Mouse (Mus musculus) CH12.LX (cell line): Measurements from ENCODE around the gene Kif22. TPM values are rescaled to one million over a fixed set of nuclear protein-coding genes. Genes with fewer than 3 reads are reported as not detected.

Experiments
- DNase-seq: peaks from one replicate; pipeline ENCODE4 v3.0.0-alpha.2; 2013; ENCODE audit errors: extremely low read depth
- H3K27ac ChIP-seq: 2 replicates; pipeline ENCODE4 v1.5.1; 2012; ENCODE audit warnings: low read depth, mild to moderate bottlenecking, control low read depth, moderate library complexity; ENCODE audit not compliant: insufficient read depth
- H3K27me3 ChIP-seq: replicated peaks from 2 replicates; pipeline ENCODE3; 2012; ENCODE audit warnings: inconsistent platforms
- H3K36me3 ChIP-seq, 2 experiments: replicated peaks in 1 of 2; 2 replicates each; pipeline versions ENCODE3 to v1.6.1; 2012; ENCODE audit warnings: inconsistent platforms in 1 of 2, low read length in 1 of 2, mild to moderate bottlenecking in 1 of 2, mixed read lengths in 1 of 2, moderate library complexity in 1 of 2; ENCODE audit not compliant: control insufficient read depth in 1 of 2, insufficient read depth in 1 of 2
- H3K4me1 ChIP-seq, 2 experiments: 2 replicates each; pipeline ENCODE4 v1.6.1; 2012; ENCODE audit warnings: inconsistent platforms in 1 of 2, moderate library complexity in 1 of 2; ENCODE audit not compliant: insufficient read depth in 2 of 2, control insufficient read depth in 1 of 2
- H3K4me2 ChIP-seq: 2 replicates; pipeline ENCODE4 v1.6.1; 2012; ENCODE audit warnings: low read depth, mild to moderate bottlenecking, control low read depth; ENCODE audit not compliant: poor library complexity, insufficient read depth, severe bottlenecking
- H3K4me3 ChIP-seq, 3 experiments: fragments of 150-350 bp in 1 of 3; sonication (generic) in 1 of 3; replicated peaks in 1 of 3; 2 replicates each; pipeline versions ENCODE3 to v1.5.1; 2011 to 2012; ENCODE audit warnings: low read depth in 2 of 3, low read length in 2 of 3, mild to moderate bottlenecking in 2 of 3, moderate library complexity in 2 of 3, control low read depth in 1 of 3, improper control_type of control experiment in 1 of 3, inconsistent platforms in 1 of 3, mixed read lengths in 1 of 3; ENCODE audit not compliant: poor library complexity in 1 of 3
- H3K79me2 ChIP-seq: replicated peaks from 2 replicates; pipeline ENCODE4 v1.6.1; 2012; ENCODE audit warnings: mild to moderate bottlenecking, moderate library complexity; ENCODE audit not compliant: control insufficient read depth, poor library complexity, insufficient read depth, severe bottlenecking; ENCODE audit errors: extremely low read depth
- H3K9ac ChIP-seq: 2 replicates; pipeline ENCODE4 v1.6.1; 2012; ENCODE audit warnings: low read depth, mild to moderate bottlenecking, control low read depth, moderate library complexity; ENCODE audit not compliant: insufficient read depth
- H3K9me3 ChIP-seq: replicated peaks from 2 replicates; pipeline ENCODE3; 2012; ENCODE audit warnings: low read length, inconsistent platforms, mixed read lengths
- E2F4 ChIP-seq: IDR thresholded peaks from 2 replicates; pipeline ENCODE4 v1.6.1; 2011; ENCODE audit warnings: low read depth, low read length, improper control_type of control experiment; ENCODE audit not compliant: insufficient replicate concordance
- ETS1 ChIP-seq: conservative IDR thresholded peaks from 2 replicates; pipeline ENCODE4 v1.6.1; 2012; ENCODE audit warnings: low read depth, mild to moderate bottlenecking, inconsistent platforms, low read length, improper control_type of control experiment, moderate library complexity
- JUND ChIP-seq: conservative IDR thresholded peaks from 2 replicates; pipeline ENCODE4 v1.6.1; 2011; ENCODE audit warnings: low read depth, low read length, improper control_type of control experiment
- MAZ ChIP-seq: IDR thresholded peaks from 2 replicates; pipeline ENCODE4 v1.6.1; 2012; ENCODE audit warnings: low read depth, mild to moderate bottlenecking, inconsistent platforms, low read length, improper control_type of control experiment, moderate library complexity
- MEF2A ChIP-seq: IDR thresholded peaks from 2 replicates; pipeline ENCODE4 v1.6.1; 2014; ENCODE audit warnings: low read depth, mild to moderate bottlenecking, inconsistent platforms, low read length, improper control_type of control experiment, borderline replicate concordance
- MXI1 ChIP-seq: IDR thresholded peaks from 2 replicates; pipeline ENCODE4 v1.6.1; 2011; ENCODE audit warnings: mild to moderate bottlenecking, low read depth, low read length, improper control_type of control experiment
- PAX5 ChIP-seq: IDR thresholded peaks from 2 replicates; pipeline ENCODE4 v1.6.1; 2012; ENCODE audit warnings: low read length, inconsistent platforms, mixed read lengths
- POLR2A ChIP-seq: IDR thresholded peaks from 2 replicates; pipeline ENCODE4 v1.6.1; 2011; ENCODE audit warnings: low read depth, mild to moderate bottlenecking, improper control_type of control experiment, low read length
- POLR2AphosphoS2 ChIP-seq: IDR thresholded peaks from 2 replicates; pipeline ENCODE4 v1.6.1; 2011; ENCODE audit warnings: low read depth, low read length, improper control_type of control experiment
- TBP ChIP-seq: conservative IDR thresholded peaks from 2 replicates; pipeline ENCODE4 v1.6.1; 2011; ENCODE audit warnings: low read depth, low read length, improper control_type of control experiment
- ZKSCAN1 ChIP-seq: IDR thresholded peaks from 2 replicates; pipeline ENCODE4 v1.6.1; 2012; ENCODE audit warnings: low read depth, inconsistent platforms, low read length, improper control_type of control experiment, borderline replicate concordance
- ZMIZ1 ChIP-seq: IDR thresholded peaks from 2 replicates; pipeline ENCODE4 v1.6.1; 2012; ENCODE audit warnings: low read depth, mild to moderate bottlenecking, inconsistent platforms, low read length, improper control_type of control experiment
- dilution Hi-C: fragments of 300-500 bp; cut with MboI; formaldehyde crosslinking; loops from 2 replicates; pipeline ENCODE4 v1.14.3; 2020; ENCODE audit warnings: low sequenced_read_pairs; ENCODE audit not compliant: extremely low pct_unique_long_range_greater_than_20kb, extremely low pct_ligation_motif_present
- in situ Hi-C: fragments of 300-500 bp; cut with MboI; formaldehyde crosslinking; loops from 3 replicates; pipeline ENCODE4 v1.14.3; 2019; ENCODE audit warnings: low sequenced_read_pairs, low pct_ligation_motif_present, low pct_unique_long_range_greater_than_20kb, mixed read lengths
- polyA plus RNA-seq: library from polyadenylated mRNA; unstranded; fragments of >175 nt; gene quantifications from 2 replicates; pipeline ENCODE4 v1.2.1, GENCODE M21; 2012; ENCODE audit warnings: low read depth; ENCODE audit not compliant: insufficient read length
- total RNA-seq, 2 experiments: library from RNA; depleted of rRNA; stranded (reverse); fragments of 300-350 nt in 1 of 2; fragments of >200 nt in 1 of 2; gene quantifications; 2 replicates each; pipeline ENCODE4 v1.2.3; 2012 to 2014

Kif22 gene
- total and polyA plus RNA-seq, 3 experiments: 54.2 to 86.2 (median 58.1) TPM

GRCm38 (mm10) chr7:127011051-127011450 lies 31.2 kb downstream of the Kif22 start:
- Histone ChIP-seq H3K9ac (no peak overlapping the region), H3K79me2 (peaks cover 14% of the 10 kb centered on the region), H3K4me2 (no peak overlapping the region), H3K4me3 (no peak overlapping the region), H3K4me1 (peaks cover 40 to 85% of the 10 kb centered on the region in 2 experiments), H3K9me3 (no peaks in the 10 kb centered on the region), H3K27ac (no peak overlapping the region), H3K36me3 (peaks cover 6 to 36% of the 10 kb centered on the region in 2 experiments), H3K27me3 (no peaks in the 10 kb centered on the region)
- in situ Hi-C loops (loop anchor here (10.0 kb wide), 1 partner anchor 306 kb away; the partner anchor contains the start of gene Coro1a), dilution Hi-C loops (no loop called here)
- no peak for TF ChIP-seq ETS1
- TF ChIP-seq TBP: no peak
- no peak for TF ChIP-seq ZMIZ1
- TF ChIP-seq POLR2AphosphoS2: no peak
- TF ChIP-seq POLR2A: no peak
- TF ChIP-seq ZKSCAN1: no peak
- no peak for TF ChIP-seq E2F4
- no peak for TF ChIP-seq JUND
- DNase-seq: no peak

- Histone ChIP-seq H3K4me1 (peaks cover 31 to 82% of the 10 kb centered on the region in 2 experiments), H3K9me3 (no peaks in the 10 kb centered on the region), H3K27me3 (no peaks in the 10 kb centered on the region), H3K9ac (no peak overlapping the region), H3K27ac (peak overlapping the region; percentile 71), H3K79me2 (peaks cover 14% of the 10 kb centered on the region), H3K4me2 (no peak overlapping the region), H3K4me3 (no peak overlapping the region), H3K36me3 (peaks cover 3 to 25% of the 10 kb centered on the region in 2 experiments)
- TF ChIP-seq ZMIZ1: no peak
- TF ChIP-seq PAX5: no peak
- no peak for TF ChIP-seq MXI1
- no peak for TF ChIP-seq MAZ
- no peak for TF ChIP-seq MEF2A
- TF ChIP-seq TBP: no peak
- dilution Hi-C loops (no loop called here), in situ Hi-C loops (loop anchor here (10.0 kb wide), 1 partner anchor 305 kb away; the partner anchor contains the start of gene Coro1a)
- no peak for DNase-seq
These were observed 32.8 kb downstream of the Kif22 start for GRCm38 (mm10) chr7:127009307-127010085.
